Mouse (Mus musculus) midbrain, embryonic 11.5 days (tissue): ENCODE results near the gene Sptbn1. TPM values are rescaled to one million over a fixed set of nuclear protein-coding genes. Genes with fewer than 3 reads are reported as not detected.

Experiments
- ATAC-seq: fragments of 200-750 bp; cut with Nextera tagmentation; 2 replicates; pipeline ENCODE4 v1.8.0; 2017; ENCODE audit warnings: moderate TSS enrichment, moderate library complexity; ENCODE audit not compliant: low FRiP score
- DNase-seq: peaks from one replicate; pipeline ENCODE4 v3.0.0; 2015; ENCODE audit warnings: low spot score; ENCODE audit errors: missing footprints
- H3K27ac ChIP-seq: fragments of 300-500 bp; sonication (generic); 2 replicates; pipeline ENCODE4 v1.5.1; 2014; ENCODE audit warnings: low read depth, low read length
- H3K27me3 ChIP-seq: fragments of 300-500 bp; sonication (generic); 2 replicates; pipeline ENCODE4 v1.6.1; 2014; ENCODE audit warnings: mild to moderate bottlenecking, low read length, moderate library complexity, mixed read lengths; ENCODE audit not compliant: control insufficient read depth, insufficient read depth
- H3K36me3 ChIP-seq: fragments of 300-500 bp; sonication (generic); 2 replicates; pipeline ENCODE4 v1.6.1; 2014; ENCODE audit warnings: mild to moderate bottlenecking, low read length, moderate library complexity, mixed read lengths; ENCODE audit not compliant: control insufficient read depth, insufficient read depth
- H3K4me1 ChIP-seq: fragments of 300-500 bp; sonication (generic); 2 replicates; pipeline ENCODE4 v1.6.1; 2014; ENCODE audit warnings: low read length; ENCODE audit not compliant: control insufficient read depth, insufficient read depth
- H3K4me2 ChIP-seq: fragments of 300-500 bp; sonication (generic); 2 replicates; pipeline ENCODE4 v1.6.1; 2014; ENCODE audit warnings: mild to moderate bottlenecking, moderate library complexity
- H3K4me3 ChIP-seq: fragments of 300-500 bp; sonication (generic); 2 replicates; pipeline ENCODE4 v1.5.1; 2014; ENCODE audit warnings: low read depth, low read length
- H3K9ac ChIP-seq: fragments of 300-500 bp; sonication (generic); 2 replicates; pipeline ENCODE4 v1.6.1; 2014; ENCODE audit warnings: low read length
- H3K9me3 ChIP-seq: fragments of 300-500 bp; sonication (generic); 2 replicates; pipeline ENCODE4 v1.6.1; 2016; ENCODE audit warnings: low read length; ENCODE audit not compliant: control insufficient read depth
- WGBS: fragments of 180-500 bp; shearing (Covaris S2); extraction: QIAGEN DNeasy Blood & Tissue Kit; methylation state at CpG from one replicate; pipeline ENCODE4 v1.1.7; 2014; 5-methylcytosine and 5-hydroxymethylcytosine counted together
- polyA plus RNA-seq: library from polyadenylated mRNA; unstranded; fragments of >200 nt; fragmentation: Nextera tagmentation; extraction: Ambion mirVana; gene quantifications from 2 replicates; pipeline ENCODE4 v1.2.1, GENCODE M21; 2014

Sptbn1 gene
- polyA plus RNA-seq, 1 experiment from 2014 or later: 86.2 TPM

DNA sequence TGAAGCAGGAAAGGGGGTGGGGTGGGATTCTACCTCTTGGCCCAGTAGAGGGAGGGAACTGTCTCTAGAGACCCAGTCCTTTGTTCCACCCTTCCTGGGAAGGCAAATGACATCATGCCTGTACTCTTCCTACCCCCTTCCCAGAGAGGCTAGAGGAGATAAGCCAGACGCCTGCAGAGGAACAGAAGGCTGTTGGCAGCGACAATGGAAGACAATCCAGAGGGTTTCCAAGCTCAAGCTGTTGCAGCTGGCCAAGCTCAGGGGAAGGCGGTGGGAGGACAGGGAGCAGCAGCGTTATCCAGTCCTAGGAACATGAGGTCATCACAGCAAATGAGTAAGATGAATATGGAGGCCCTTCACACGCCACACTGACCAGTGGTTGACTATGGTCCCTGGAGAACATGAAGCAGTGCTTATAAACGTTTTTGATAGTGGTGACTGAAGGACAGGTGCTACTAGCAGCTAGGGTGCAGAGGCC, 106.8 kb downstream of the Sptbn1 start:
- DNase-seq (no peak), ATAC-seq (peak; percentile 82)
- H3K9ac ChIP-seq: no peak overlapping the region
- H3K36me3 ChIP-seq: no peaks in the 10 kb centered on the region
- 25% methylated on average over 6 of the region's 6 CpGs for WGBS
- H3K27me3 ChIP-seq: no peaks in the 10 kb centered on the region
- peaks cover 6% of the 10 kb centered on the region; the same call in 1 of the 2 replicates for H3K4me1 ChIP-seq
- H3K4me3 ChIP-seq: no peak overlapping the region
- H3K27ac ChIP-seq: no peak overlapping the region
- H3K4me2 ChIP-seq: no peak overlapping the region
- H3K9me3 ChIP-seq: no peaks in the 10 kb centered on the region

DNA sequence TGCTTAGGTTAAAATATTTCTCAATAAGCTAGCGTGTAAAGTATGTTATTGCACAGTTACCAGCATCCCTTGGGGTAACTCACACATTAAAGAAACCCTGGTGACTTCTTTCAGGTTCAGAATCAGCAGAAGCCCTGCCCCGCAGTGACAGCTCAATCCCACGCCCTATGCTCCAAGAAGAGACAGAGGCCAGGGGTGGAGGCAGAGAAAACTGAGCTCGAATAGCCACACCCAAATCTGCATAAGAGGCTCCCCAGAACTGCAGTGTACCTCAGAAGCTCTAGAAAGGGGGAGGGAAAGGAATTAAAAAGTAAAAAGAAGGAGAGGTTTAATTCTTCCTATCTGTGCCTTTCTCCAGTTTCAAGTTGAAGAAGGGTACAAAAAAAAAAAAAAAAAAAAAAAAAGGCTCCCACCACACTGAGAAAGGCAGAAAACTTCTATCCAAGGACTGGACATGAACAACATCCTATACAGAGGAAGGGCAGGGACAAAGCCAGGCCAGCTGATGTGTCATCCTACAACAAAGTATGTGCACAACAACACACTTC, 107.3 kb downstream of the Sptbn1 start:
- WGBS: 57% methylated on average over 4 of the region's 4 CpGs
- H3K4me2 ChIP-seq: no peak overlapping the region
- H3K27me3 ChIP-seq: no peaks in the 10 kb centered on the region
- no peaks in the 10 kb centered on the region for H3K9me3 ChIP-seq
- H3K4me1 ChIP-seq: peaks cover 6% of the 10 kb centered on the region; the same call in 1 of the 2 replicates
- DNase-seq: no peak
- no peaks in the 10 kb centered on the region for H3K36me3 ChIP-seq
- H3K27ac ChIP-seq: no peak overlapping the region
- no peak overlapping the region for H3K4me3 ChIP-seq
- no peak overlapping the region for H3K9ac ChIP-seq
- ATAC-seq: no peak

DNA sequence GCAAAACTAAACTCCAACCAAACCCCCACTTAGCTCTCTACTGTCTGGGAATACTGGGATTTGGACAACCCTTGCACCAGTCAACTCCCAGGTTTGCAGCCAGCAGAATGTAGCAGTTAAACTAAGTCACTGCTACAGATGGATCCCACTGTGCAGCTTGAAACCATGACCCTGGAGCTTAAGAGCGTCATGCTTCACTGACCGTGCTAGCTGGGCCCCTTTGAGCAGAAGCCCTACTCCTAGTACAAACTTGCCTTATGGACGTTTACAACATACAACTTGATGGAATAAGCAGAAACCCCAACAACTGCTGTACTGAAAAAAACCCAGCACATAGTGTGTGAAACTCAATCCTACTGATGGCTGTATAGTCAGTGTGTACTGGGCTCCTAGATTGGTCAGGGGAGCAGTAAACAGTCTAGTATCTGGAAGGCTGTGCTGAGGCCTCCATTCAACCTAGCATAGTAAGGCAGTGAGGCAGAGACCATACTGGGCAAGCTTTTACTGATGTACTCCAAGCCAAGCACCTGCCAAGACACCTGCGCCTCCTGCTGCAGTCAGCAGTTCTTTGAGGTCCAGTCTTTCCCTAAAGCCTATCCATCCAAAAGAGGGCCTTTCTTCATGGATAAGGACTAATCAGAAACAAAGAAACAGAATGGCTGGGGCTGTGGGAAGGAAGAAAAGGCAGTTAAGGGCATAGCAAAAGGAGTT, 108.3 kb downstream of the Sptbn1 start:
- peaks cover 6% of the 10 kb centered on the region; the same call in 1 of the 2 replicates for H3K4me1 ChIP-seq
- no peak for ATAC-seq
- WGBS: 67% methylated on average over 4 of the region's 4 CpGs

DNA sequence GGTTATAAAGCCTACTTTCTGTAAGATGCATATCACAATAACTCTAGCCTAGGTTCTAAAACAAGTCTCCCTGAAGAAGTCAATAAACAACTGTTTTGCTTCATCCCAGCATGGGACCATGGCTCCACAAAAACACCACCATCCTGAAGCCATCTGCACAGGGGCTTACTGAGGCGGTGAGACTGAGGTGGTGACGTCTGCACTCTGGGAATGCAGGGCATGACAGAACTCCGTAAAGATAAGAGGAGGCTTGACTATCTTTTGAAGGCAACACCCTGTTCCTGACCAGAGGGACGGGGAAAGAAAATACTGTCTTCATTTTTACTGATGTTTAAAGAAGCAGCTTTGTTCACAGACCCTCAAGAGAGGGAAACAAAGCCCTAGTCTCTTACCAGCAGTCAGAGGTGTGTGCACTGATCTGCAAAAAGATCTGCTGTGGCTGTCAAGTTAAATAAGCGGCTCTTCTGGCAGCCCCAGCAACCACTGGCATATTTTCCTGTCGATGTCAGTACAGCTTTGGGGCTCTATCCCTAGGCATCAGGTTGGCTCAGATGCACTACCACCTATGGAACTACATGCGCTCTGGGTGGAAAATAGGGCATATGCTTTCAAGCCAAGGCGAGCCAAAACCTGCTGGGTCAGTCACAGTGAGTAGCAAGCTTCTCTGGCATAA, 109.8 kb downstream of the Sptbn1 start:
- H3K9ac ChIP-seq: no peak overlapping the region
- H3K4me3 ChIP-seq: no peak overlapping the region
- no peak overlapping the region for H3K27ac ChIP-seq
- ATAC-seq (no peak), DNase-seq (no peak)
- WGBS: 57% methylated on average over 8 of the region's 8 CpGs
- H3K27me3 ChIP-seq: no peaks in the 10 kb centered on the region
- no peak overlapping the region for H3K4me2 ChIP-seq
- no peaks in the 10 kb centered on the region for H3K36me3 ChIP-seq
- peaks cover 6% of the 10 kb centered on the region; the same call in 1 of the 2 replicates for H3K4me1 ChIP-seq
- no peaks in the 10 kb centered on the region for H3K9me3 ChIP-seq

More for the DNA sequence above, 108.3 kb downstream of the Sptbn1 start:
- Histone ChIP-seq H3K4me2 (no peak overlapping the region), H3K9me3 (no peaks in the 10 kb centered on the region), H3K9ac (no peak overlapping the region), H3K4me3 (no peak overlapping the region), H3K36me3 (no peaks in the 10 kb centered on the region), H3K27ac (no peak overlapping the region), H3K27me3 (no peaks in the 10 kb centered on the region)
- DNase-seq: no peak

DNA sequence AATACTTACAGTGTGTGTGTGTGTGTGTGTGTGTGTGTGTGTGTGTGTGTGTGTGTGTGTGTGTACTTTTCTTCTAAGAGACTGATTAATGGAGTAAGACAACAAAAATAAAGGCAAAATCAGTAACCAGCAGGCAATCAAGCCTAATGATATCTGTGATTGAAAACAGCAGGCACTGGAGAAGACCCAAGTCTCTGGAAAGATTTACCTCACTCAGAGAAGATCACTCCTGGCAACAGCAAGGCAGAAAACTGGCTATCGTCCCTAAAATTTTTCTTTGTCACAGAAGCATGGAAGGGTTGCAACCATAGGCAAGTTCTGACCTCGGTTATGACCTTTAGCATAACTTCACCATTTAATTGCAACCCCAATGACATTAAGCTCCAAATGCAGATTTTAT, 112.1 kb downstream of the Sptbn1 start:
- Histone ChIP-seq H3K27ac (no peak overlapping the region), H3K36me3 (no peaks in the 10 kb centered on the region), H3K9ac (no peak overlapping the region), H3K27me3 (no peaks in the 10 kb centered on the region), H3K4me2 (no peak overlapping the region), H3K4me1 (no peaks in the 10 kb centered on the region; the same call in 1 of the 2 replicates), H3K4me3 (no peak overlapping the region), H3K9me3 (no peaks in the 10 kb centered on the region)
- 91% methylated on average over 2 of the region's 2 CpGs for WGBS
- ATAC-seq (no peak), DNase-seq (no peak)

DNA sequence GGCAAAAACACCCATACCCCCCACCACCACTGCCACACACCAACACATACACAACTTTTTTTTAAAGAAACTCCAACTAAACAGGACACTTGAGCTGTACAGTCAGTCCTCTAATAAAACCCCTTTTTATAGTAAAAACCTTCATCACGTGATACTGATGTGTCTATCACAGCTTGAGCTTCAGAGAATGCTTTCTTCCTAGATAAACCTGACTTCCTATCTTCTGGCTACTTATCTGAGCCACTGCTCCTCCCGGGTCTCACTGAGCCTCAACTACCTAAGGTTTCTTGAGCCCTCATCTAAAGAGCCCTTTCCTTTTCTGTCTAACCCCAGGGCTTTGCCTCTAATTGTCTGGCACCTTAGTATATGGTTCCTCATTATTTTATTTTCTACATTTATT, 113.0 kb downstream of the Sptbn1 start:
- DNase-seq (no peak), ATAC-seq (no peak)
- H3K9me3 ChIP-seq: no peaks in the 10 kb centered on the region
- 87% methylated on average over 2 of the region's 2 CpGs for WGBS
- no peaks in the 10 kb centered on the region; the same call in 1 of the 2 replicates for H3K4me1 ChIP-seq
- H3K27me3 ChIP-seq: no peaks in the 10 kb centered on the region
- H3K36me3 ChIP-seq: no peaks in the 10 kb centered on the region
- no peak overlapping the region for H3K4me2 ChIP-seq
- H3K9ac ChIP-seq: no peak overlapping the region
- no peak overlapping the region for H3K27ac ChIP-seq
- no peak overlapping the region for H3K4me3 ChIP-seq

DNA sequence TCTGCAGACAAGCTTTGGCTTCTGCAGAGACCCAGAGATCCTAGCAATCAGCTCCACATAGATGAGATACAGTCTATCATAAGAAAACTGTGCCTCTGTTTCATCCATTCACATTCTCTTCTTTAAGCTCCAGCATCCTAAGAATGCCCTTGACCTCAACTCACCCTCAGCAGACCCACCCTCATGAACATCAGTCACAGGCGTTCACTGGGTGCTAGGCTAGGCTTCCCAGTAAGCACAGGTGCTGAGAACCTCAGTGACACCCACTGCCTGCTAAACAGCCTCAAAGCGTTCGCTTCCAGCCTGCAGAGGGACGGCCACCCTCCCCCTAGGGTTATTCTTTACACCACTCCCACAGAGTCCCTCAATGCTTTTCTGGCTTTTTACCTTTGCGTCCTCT, 119.1 kb downstream of the Sptbn1 start:
- H3K27ac ChIP-seq: no peak overlapping the region
- no peaks in the 10 kb centered on the region for H3K9me3 ChIP-seq
- H3K9ac ChIP-seq: no peak overlapping the region
- no peak overlapping the region for H3K4me2 ChIP-seq
- no peaks in the 10 kb centered on the region for H3K27me3 ChIP-seq
- H3K4me3 ChIP-seq: no peak overlapping the region
- H3K4me1 ChIP-seq: no peaks in the 10 kb centered on the region
- ATAC-seq (no peak), DNase-seq (no peak)
- 92% methylated on average over 5 of the region's 5 CpGs for WGBS
- no peaks in the 10 kb centered on the region for H3K36me3 ChIP-seq

DNA sequence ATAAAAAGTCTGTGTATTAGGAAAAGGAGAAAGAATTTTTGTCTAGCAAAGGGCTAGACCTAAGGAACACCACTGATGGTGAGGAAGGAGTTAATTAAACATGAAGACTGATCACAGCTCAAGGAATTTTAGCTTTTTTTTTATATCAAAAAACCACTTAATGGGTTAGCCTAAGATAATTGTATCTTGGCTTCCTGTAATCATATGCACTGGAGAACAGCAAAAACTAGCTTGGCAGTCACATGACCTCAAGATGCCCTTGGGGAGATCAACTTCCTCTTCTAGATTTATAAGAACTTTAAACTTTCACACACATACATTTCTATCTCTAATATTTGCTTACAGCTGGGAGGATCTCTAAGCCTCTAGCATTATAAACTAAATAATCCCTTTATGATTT, 119.6 kb downstream of the Sptbn1 start:
- H3K9ac ChIP-seq: no peak overlapping the region
- no peak overlapping the region for H3K27ac ChIP-seq
- H3K4me3 ChIP-seq: no peak overlapping the region
- H3K27me3 ChIP-seq: no peaks in the 10 kb centered on the region
- no peak overlapping the region for H3K4me2 ChIP-seq
- no peaks in the 10 kb centered on the region for H3K4me1 ChIP-seq
- 0 out of 2 replicates have a peak, but pooled peaks cover 3% of the 10 kb centered on the region for H3K36me3 ChIP-seq
- no peak for DNase-seq
- no peak for ATAC-seq
- no peaks in the 10 kb centered on the region for H3K9me3 ChIP-seq

DNA sequence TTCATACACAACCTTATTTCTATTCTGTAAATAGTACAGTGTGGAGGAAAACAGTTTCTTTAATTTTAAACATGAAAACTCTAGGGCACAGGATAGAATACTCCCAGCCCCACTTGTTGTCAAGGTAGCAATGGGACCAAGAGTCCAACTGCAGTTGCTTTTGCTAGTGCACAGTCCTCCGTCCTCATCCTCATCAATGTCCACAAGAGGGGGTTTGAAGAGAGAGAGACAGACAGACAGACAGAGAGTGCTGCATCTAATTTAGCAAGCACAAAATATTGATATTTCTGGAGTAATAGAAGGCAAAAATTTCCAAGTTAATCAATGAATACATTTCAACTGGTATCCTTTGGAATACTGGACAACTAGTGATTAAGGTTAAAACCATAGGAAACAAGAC, 120.1 kb downstream of the Sptbn1 start:
- 0 out of 2 replicates have a peak, but pooled peaks cover 3% of the 10 kb centered on the region for H3K36me3 ChIP-seq
- WGBS: 92% methylated on average over 1 of the region's 1 CpGs
- no peak for ATAC-seq
- H3K4me2 ChIP-seq: no peak overlapping the region
- no peak overlapping the region for H3K9ac ChIP-seq
- H3K27me3 ChIP-seq: no peaks in the 10 kb centered on the region
- H3K27ac ChIP-seq: no peak overlapping the region
- H3K9me3 ChIP-seq: no peaks in the 10 kb centered on the region
- H3K4me3 ChIP-seq: no peak overlapping the region
- no peaks in the 10 kb centered on the region for H3K4me1 ChIP-seq
- DNase-seq: no peak
